ENCODE assay signal across 1 mouse cellular context in genomic region chr9:114729911-114730805, GRCm38 (mm10).
TF ChIP-seq lines count a peak whose summit lies in the region.

No protein-coding gene starts in this region.

TF ChIP-seq in CH12.LX, 34 proteins besides CTCF, POLR2A, EP300 and RAD21:
- TF ChIP-seq SIN3A (IDR thresholded peaks at IDR 0.05; ENCODE audit: low read length) (0 out of 2 replicates have a peak, but pooled peaks have one; percentile 16), ETS1 (conservative IDR thresholded peaks at IDR 0.05; ENCODE audit: low read depth, low read length) (0 out of 2 replicates have a peak, but pooled peaks have one; percentile 21), MYC (IDR thresholded peaks at IDR 0.05; ENCODE audit: low read depth, low read length) (0 out of 2 replicates have a peak, but pooled peaks have one; percentile 61), IRF4 (IDR thresholded peaks at IDR 0.05; ENCODE audit: low read depth, low read length) (no peak), ZC3H11A (IDR thresholded peaks at IDR 0.05; ENCODE audit: low read depth, low read length) (no peak), BHLHE40 (IDR thresholded peaks at IDR 0.05; ENCODE audit: low read depth, low read length) (peak; percentile 90), MXI1 (IDR thresholded peaks at IDR 0.05; ENCODE audit: low read depth, low read length) (peak; percentile 75; the same call in 1 of the 2 replicates), ZMIZ1 (IDR thresholded peaks at IDR 0.05; ENCODE audit: low read depth, low read length) (no peak), SMC3 (IDR thresholded peaks at IDR 0.05; ENCODE audit: low read depth, low read length) (no peak), MEF2A (IDR thresholded peaks at IDR 0.05; ENCODE audit: borderline replicate concordance, low read depth, low read length) (no peak), JUN (IDR thresholded peaks at IDR 0.05; ENCODE audit: insufficient read depth, low read depth, low read length) (0 out of 2 replicates have a peak, but pooled peaks have one; percentile 17), TCF12 (IDR thresholded peaks at IDR 0.05; ENCODE audit: low read depth, low read length) (no peak), MAX (IDR thresholded peaks at IDR 0.05; ENCODE audit: low read length) (peak; percentile 70), KAT2A (IDR thresholded peaks at IDR 0.05; ENCODE audit: insufficient replicate concordance, low read length) (no peak)
